Mouse (Mus musculus) kidney, postnatal 36 days (tissue): ENCODE measurements around the gene C2cd6.

ENCODE experiments used
- DNase-seq, 2 experiments: peaks; one replicate each; pipeline ENCODE4 v3.0.0; 2021 to 2022; ENCODE audit warnings: mixed read lengths in 2 of 2

The C2cd6 gene

GRCm38 (mm10) chr1:59094705-59095104 is at the start of gene C2cd6:
Gene C2cd6, minus strand, starts transcription at chr1:59094900.
- DNase-seq, result no peak

DNA sequence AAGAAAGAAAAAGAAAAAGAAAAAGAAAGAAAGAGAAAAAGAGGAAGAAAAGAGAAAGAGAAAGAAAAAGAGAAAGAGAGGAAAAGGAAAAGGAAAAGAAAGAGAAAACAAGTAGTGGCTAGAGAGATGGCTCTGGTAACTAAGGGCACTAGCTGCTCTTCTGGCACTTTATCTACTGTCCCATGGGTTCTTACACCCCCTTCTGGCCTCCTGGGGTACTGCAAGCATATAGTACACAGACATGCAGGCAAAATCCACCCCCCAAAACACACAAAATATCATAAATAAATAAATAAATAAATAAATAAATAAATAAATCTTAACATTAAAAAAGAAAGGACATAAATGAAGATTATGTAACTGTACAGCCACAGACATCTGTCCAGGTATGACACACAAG is 48.1 kb upstream of the C2cd6 start:
- peak; percentile 77 to 88 for DNase-seq

DNA sequence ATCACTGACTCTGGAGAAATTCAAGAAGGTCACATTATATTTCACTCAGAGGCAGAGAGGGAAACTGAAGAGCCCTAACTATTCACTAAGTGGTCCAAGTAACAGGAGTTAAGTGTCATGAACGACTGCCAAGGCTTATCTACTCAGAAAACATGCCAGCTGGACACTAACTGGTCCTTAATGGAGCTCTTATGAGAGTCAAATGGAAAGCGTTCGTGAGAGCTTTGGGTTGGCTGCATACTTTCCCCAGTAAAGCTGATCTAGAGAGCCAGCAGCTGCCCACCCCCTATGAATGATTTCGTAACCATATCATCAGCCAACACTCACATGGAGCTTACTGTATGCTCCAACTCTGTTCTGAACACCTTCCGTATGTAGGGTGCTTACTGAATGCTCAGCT is 39.7 kb upstream of the C2cd6 start:
- DNase-seq, result no peak

DNA sequence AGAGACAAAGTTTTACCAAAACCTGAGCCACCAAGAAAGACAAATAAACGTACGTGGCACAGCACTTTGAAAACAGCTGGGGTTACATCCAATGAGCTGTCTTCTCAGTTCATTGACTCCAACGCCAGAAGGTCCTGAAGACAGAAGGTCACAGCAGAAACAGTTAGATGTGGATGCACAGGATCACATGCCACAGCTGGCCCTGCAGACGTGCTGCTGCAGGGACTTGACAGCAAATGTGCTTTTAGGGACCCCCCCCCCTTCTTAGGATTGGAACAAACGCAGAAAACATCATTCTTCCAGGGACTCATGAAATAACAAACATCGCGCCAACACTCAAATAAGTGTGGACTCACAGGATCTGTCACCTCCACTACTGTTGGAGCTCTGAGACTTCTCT is 34.2 kb upstream of the C2cd6 start:
- no peak for DNase-seq

DNA sequence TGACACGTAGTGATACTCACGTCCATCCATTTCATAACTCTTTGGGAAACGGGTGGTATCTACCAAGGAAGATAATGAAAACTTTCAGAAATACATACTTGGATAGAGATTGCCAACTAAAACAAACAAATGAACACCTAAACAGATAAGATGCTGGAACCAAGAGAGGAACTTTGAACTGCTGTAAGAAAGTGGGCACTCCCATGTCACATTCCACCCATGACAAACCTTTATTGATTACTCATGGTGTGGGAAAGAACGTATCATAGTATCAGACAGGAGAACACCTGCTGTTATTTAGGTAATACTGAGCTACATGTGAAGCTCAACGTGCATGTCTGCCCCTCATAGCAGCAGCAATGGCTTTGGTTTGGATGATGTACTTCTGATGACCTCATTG is 30.9 kb upstream of the C2cd6 start:
- no peak for DNase-seq

DNA sequence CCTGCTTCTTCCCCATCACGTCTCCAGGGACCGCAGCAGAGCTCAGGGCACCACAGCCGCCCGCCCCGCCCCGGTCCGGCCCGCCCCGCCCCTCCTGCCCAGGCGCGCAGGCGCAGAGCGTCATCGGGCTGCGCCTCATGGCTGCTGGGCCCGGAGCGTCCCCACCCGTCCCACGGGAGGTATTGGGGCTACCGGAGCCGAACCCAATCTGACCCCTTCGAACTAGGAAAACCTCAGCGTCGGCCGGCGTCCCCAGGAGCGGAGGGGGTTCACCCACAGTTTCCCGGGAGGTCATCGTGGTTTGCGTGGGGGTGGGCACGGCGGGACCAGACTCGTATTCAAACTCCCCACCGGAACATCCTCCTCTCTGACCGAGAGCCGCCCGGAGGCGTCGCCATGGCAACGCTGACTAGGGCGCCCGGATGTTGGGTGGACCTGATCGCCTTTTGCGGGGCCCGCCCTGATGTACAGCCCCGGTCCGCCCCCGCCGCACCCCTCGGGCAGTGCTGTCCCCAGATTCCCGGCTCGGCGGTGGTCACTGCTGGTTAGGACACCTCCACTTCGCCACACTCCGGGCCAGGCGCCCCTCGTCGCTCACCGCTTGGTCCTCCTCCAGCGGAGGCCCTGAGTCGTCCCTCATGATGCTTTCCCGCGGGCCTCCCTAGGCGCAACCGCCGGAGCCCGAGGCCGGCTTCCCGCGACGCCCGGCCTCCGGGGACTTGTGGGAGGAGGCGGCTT is 25.2 kb upstream of the C2cd6 start, which contains the start of gene Tmem237:
TSS of gene Tmem237 (minus strand) at position 689 of the 738 bp plus-strand sequence.
- DNase-seq, result peak; percentile 94 to 95

DNA sequence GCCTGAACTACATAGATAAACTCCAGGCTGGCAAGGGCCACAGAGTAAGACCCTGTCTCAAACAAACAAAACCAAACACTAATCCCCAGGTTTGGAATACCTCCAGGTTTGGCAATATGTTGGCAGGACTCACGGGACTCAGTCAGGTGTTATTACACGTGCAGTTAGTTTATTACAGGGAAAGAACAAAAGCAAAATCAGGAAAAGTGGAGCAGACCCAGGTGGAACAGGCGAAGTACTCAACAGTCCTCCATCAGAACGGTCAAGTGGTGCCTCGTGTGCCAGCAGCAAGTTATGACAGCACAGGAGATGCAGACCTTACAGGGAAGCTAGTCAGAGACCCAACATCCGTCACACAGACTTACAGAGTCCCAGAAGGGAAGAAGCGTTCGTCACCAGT is 15.8 kb upstream of the C2cd6 start:
- DNase-seq, result peak; percentile 36 to 46

DNA sequence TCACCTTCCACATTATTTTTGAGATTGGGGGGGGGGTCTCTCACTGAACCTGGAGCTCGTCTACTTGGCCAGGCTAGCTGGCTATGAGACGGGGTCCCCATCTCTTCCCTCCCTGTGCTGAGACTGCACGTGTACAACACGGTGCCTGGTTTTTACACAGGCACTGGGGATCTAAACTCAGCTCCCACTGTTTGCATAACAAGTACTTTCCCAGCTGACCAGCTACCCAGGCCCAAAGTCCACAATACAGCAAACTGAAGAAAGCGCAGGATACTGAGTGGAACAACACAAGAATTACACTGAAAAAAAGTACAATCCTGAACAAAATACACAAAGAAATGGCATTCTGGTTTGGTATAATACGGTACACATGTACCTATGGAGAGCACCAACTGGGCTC is 7.4 kb upstream of the C2cd6 start:
- DNase-seq, result peak; percentile 59 to 67

- no peak for DNase-seq
Observed at GRCm38 (mm10) chr1:59101020-59101419, 6.3 kb upstream of the C2cd6 start.

DNA sequence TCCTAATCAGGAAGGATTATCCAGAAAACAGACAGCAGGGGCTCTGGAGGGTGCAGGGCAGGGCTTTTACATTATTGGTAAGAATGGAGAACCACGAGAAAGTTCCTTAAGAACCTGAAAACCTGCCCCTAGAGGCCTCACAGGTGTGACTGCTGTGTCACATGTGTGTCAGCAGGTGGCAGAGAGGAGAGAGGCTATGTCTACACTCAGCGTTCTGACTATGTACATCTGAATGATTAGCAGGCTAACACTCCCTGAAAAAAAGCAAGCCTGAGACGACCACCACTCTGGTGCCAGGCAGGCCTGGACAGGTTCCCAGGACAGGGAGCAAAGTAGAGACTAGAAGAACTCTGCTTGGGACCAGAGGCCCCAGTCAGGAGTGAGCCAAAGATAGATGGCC is 23.8 kb downstream of the C2cd6 start:
- DNase-seq, result peak; percentile 48 to 49

GRCm38 (mm10) chr1:59067976-59068375 is 26.7 kb downstream of the C2cd6 start:
- DNase-seq, result peak; percentile 51 to 79

DNA sequence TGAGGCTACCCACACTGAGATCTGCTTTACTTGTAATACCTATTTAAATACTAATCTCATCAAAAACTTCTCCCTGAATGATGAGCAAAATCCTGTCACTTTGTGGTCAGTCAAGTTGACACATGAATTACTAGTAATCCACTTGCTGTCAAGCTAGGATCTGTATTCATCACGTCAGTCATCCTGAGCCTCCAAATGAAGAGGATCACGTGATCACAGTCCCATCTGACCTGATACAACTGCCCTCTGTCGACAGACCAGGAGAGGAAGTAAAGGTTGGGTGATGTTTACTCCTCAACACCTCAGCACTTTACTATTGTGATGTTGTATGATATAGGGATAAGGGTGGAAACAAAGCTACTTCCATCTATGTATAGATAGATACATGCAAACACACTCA is 31.0 kb downstream of the C2cd6 start:
- no peak for DNase-seq

DNA sequence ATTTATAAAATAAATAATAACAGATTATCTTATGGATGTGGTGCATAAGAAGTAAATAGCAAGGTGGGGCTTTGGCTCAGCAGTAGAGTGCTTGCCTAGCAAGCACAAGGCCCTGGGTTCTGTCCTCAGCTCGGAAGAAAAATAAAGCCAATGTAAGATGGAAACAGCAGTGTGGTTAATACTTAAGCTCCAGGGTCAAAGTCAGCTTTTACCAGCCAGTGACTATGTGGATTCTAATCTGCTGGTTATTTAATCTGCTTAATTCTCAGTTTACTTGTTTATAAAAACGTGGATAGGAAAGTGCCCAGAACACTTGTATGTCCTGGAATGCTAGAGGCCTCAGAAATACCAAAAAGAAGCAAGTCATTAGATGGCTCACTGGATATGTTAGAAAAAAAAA is 37.7 kb downstream of the C2cd6 start:
- DNase-seq, result peak; percentile 39 to 67

GRCm38 (mm10) chr1:59051306-59051705 is 43.4 kb downstream of the C2cd6 start:
- no peak for DNase-seq

DNA sequence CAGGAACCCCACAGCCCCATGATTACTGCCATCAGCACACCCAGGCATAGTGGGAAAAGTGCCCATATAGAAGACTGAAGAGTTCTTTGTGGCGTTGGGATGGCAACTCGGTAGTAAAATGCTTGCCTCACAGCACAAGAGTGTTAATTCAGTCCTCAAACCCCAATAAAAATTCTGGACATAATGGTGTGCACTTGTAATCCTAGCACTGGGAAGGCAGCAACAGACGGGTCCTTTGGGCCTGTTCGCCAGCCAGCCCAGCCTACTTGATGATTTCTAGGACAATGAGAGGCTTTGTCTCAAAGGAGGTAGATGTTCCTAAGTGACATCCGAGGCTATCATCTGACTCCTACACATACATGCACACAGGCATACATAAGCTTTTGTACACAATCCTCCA is 57.0 kb downstream of the C2cd6 start:
- no peak for DNase-seq

GRCm38 (mm10) chr1:59021556-59021955 is 73.1 kb downstream of the C2cd6 start:
- DNase-seq, result peak; percentile 33 to 59

DNA sequence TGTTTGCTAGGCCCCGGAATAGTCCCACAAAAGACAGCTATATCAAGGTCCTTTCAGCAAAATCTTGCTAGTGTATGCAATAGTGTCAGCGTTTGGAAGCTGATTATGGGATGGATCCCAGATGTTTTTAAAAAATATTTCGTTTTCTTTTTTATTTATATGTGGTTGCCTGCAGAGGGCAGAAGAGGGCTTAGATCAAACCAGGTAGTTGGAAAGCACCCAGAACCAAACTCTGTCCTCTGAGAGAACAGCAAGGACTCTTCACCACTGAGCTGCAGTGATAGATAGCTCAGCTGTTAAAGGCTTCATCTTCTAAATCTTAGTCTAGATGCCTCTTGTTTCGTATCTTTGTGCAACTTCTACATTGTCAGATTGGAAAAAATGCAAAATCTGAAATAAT is 85.5 kb downstream of the C2cd6 start:
- peak; percentile 51 to 66 for DNase-seq
